Mouse (Mus musculus) liver, adult 2 months (tissue): ENCODE measurements around the gene Lrrc1.

Source experiments
- CTCF ChIP-seq: fragments of 200-500 bp; IDR thresholded peaks from 2 replicates; pipeline ENCODE4 v1.5.1; 2011; ENCODE audit warnings: low read depth, low read length, control low read depth
- POLR2A ChIP-seq: fragments of 200-500 bp; IDR thresholded peaks from 2 replicates; pipeline ENCODE4 v1.6.1; 2011; ENCODE audit warnings: low read length, control low read depth; ENCODE audit not compliant: insufficient read depth; ENCODE audit errors: extremely low read depth

DNA sequence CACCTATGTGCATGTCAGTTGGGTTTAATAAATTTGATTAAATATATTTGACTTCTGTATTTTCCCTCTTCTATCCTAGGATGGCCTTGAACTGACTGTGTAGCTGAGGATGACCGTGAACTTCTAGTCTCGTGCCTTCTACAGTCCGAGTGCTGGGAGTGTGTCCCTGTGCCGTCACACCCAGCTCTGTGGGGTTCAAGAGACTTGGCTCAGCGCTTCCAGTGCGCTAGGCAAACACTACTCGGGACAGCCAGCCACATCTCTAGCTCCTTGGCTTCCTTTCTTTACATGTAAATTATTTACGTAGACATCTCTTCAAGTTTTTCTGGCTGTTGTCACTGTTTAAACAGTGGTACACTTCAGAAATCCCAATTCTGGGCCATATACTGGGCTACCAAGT is 34.1 kb downstream of the Lrrc1 start:
- TF ChIP-seq CTCF (no peak), POLR2A (no peak)
